Comparison of ENCODE assay signal across 9 mouse cellular contexts in the genomic region with DNA sequence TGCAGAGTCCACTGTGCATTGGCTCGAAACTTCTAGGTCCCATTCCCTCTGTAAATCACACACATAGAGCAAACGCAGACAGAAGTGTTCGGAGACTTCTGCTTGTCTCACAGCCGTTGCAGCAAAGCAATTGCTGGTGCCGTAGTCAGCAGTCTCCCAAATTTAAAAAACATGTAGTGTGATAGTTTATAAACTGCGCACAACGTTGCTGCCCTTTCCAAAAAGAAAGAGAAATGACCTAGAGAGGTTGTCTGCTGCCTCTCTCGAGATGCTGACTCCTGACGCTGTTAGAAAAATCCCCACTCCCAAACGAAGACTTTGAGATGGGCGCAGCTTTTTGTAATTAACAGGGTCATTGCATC. TPM values are rescaled to one million over a fixed set of nuclear protein-coding genes. Genes with fewer than 3 reads are reported as not detected.
A peak's percentile ranks its signal among the peaks of the same experiment; 100 is the strongest.
DNase-seq lines count a peak whose midpoint lies in the region; ATAC-seq and TF ChIP-seq lines count a peak whose summit lies in the region.
"Had no signal": no experiment of that assay in that cellular context is flagged by ENCODE, and none has a peak within 500 bp of the region (broad histone marks: within the 10 kb centered on the region; RNA-seq: fewer than 3 reads in every experiment).

No protein-coding gene starts in this region.

- TF ChIP-seq POLR2A in brain, embryonic 14.5 days (IDR thresholded peaks at IDR 0.05; ENCODE audit: borderline replicate concordance, extremely low read depth, insufficient read depth, insufficient read length, poor library complexity, severe bottlenecking) = no peak

- H3K9ac ChIP-seq in heart, embryonic 16.5 days (ENCODE audit: low read length) = peak overlapping the region; percentile 32
- H3K9ac ChIP-seq in hindbrain, embryonic 11.5 days (ENCODE audit: low read depth, low read length) = no peak overlapping the region

- WGBS in heart, embryonic 16.5 days = 21% methylated on average over 11 of the region's 11 CpGs
- WGBS in hindbrain, embryonic 11.5 days = 36% methylated on average over 11 of the region's 11 CpGs
- 39% methylated on average over 11 of the region's 11 CpGs for WGBS in midbrain, embryonic 10.5 days

- TF ChIP-seq CTCF in brain, embryonic 14.5 days (IDR thresholded peaks at IDR 0.05; ENCODE audit: borderline replicate concordance, extremely low read depth, insufficient read depth, insufficient read length) = no peak

- H3K27me3 ChIP-seq in heart, embryonic 16.5 days (ENCODE audit: control insufficient read depth, insufficient read depth, low read length) = peaks cover 7% of the 10 kb centered on the region
- peaks cover 5% of the 10 kb centered on the region for H3K27me3 ChIP-seq in hindbrain, embryonic 11.5 days (ENCODE audit: control insufficient read depth, insufficient read depth, low read length)
- H3K27me3 ChIP-seq in midbrain, embryonic 10.5 days (ENCODE audit: low read depth, poor library complexity, severe bottlenecking) = peaks cover 46% of the 10 kb centered on the region

- H3K9me3 ChIP-seq in heart, embryonic 16.5 days (replicated peaks; ENCODE audit: control insufficient read depth, low read length) = no peaks in the 10 kb centered on the region
- no peaks in the 10 kb centered on the region for H3K9me3 ChIP-seq in hindbrain, embryonic 11.5 days (ENCODE audit: control insufficient read depth, low read length)
- H3K9me3 ChIP-seq in midbrain, embryonic 10.5 days (replicated peaks) = no peaks in the 10 kb centered on the region
- H3K9me3 ChIP-seq: G1E had no signal

- no peaks in the 10 kb centered on the region for H3K36me3 ChIP-seq in heart, embryonic 16.5 days (ENCODE audit: control insufficient read depth, insufficient read depth)
- no peaks in the 10 kb centered on the region for H3K36me3 ChIP-seq in hindbrain, embryonic 11.5 days (ENCODE audit: control insufficient read depth, insufficient read depth, low read length)
- H3K36me3 ChIP-seq in midbrain, embryonic 10.5 days = no peaks in the 10 kb centered on the region
- H3K36me3 ChIP-seq: G1E had no signal

- peaks cover 11% of the 10 kb centered on the region for H3K4me1 ChIP-seq in heart, embryonic 16.5 days (ENCODE audit: control insufficient read depth, insufficient read depth, low read length)
- H3K4me1 ChIP-seq in hindbrain, embryonic 11.5 days (replicated peaks; ENCODE audit: control insufficient read depth, insufficient read depth, low read length) = no peaks in the 10 kb centered on the region; the same call in 1 of the 2 replicates
- H3K4me1 ChIP-seq in midbrain, embryonic 10.5 days = peaks cover 16% of the 10 kb centered on the region

- DNase-seq in heart, postnatal 4 days = no peak
- DNase-seq in brain, embryonic 14.5 days (ENCODE audit: low read depth) = peak; percentile 8
- peak; percentile 21 for DNase-seq in hindbrain, embryonic 11.5 days (ENCODE audit: low spot score)
- no peak for DNase-seq in midbrain, embryonic 10.5 days (ENCODE audit: low spot score)

- ATAC-seq in heart, embryonic 16.5 days (replicated peaks; ENCODE audit: extremely low read depth, insufficient read depth, low FRiP score) = no peak
- no peak for ATAC-seq in hindbrain, embryonic 11.5 days (ENCODE audit: low FRiP score)
- no peak for ATAC-seq in megakaryocyte progenitor cell, adult 5-6 weeks (replicated peaks; ENCODE audit: poor library complexity)
- no peak for ATAC-seq in inflammation-experienced regulatory T-cells, adult 6 months
- ATAC-seq in cerebellum, adult (ENCODE audit: insufficient number of reproducible peaks, low FRiP score, low TSS enrichment) = no peak

- peak overlapping the region; percentile 60 for H3K4me3 ChIP-seq in heart, embryonic 16.5 days (ENCODE audit: low read length)
- peak overlapping the region; percentile 32 for H3K4me3 ChIP-seq in hindbrain, embryonic 11.5 days (ENCODE audit: low read depth, low read length)
- peak overlapping the region; percentile 65 for H3K4me3 ChIP-seq in midbrain, embryonic 10.5 days

- peak overlapping the region; percentile 87 for H3K4me2 ChIP-seq in heart, embryonic 16.5 days (ENCODE audit: low read depth, low read length)
- peak overlapping the region; percentile 64 for H3K4me2 ChIP-seq in hindbrain, embryonic 11.5 days (replicated peaks; ENCODE audit: low read depth, low read length)

- H3K27ac ChIP-seq in heart, embryonic 16.5 days (ENCODE audit: low read length) = peak overlapping the region; percentile 61
- H3K27ac ChIP-seq in hindbrain, embryonic 11.5 days (ENCODE audit: low read depth, low read length) = no peak overlapping the region
- peak overlapping the region; percentile 63; the same call in 1 of the 2 replicates for H3K27ac ChIP-seq in midbrain, embryonic 10.5 days (replicated peaks)

RNA-seq across cellular contexts. Expression of a gene that starts 0.6 kb away (rescaled TPM):
- 125 and 161 TPM in 2 replicates for polyA plus RNA-seq in heart, embryonic 16.5 days (2015; fragmentation: Nextera tagmentation; extraction: Ambion mirVana)
- total RNA-seq in heart, postnatal 4 days (2021) = 10 to 100 TPM; 57.0 to 69.2 TPM
- polyA plus RNA-seq in brain, embryonic 14.5 days (2012; rRNA removed) = 6.4 and 9.2 TPM in 2 replicates
- 11.9 and 15.7 TPM in 2 replicates for polyA plus RNA-seq in hindbrain, embryonic 11.5 days (2014; fragmentation: Nextera tagmentation; extraction: Ambion mirVana)
- polyA plus RNA-seq in midbrain, embryonic 10.5 days (2016; fragmentation: Nextera tagmentation; extraction: Ambion mirVana) = 11.4 and 13.9 TPM in 2 replicates
- not detected in 2 replicates for total RNA-seq in megakaryocyte progenitor cell, adult 5-6 weeks (2015)
- total RNA-seq in megakaryocyte progenitor cell, adult 5-6 weeks (2017) = not detected in 2 replicates
- not detected for polyA plus RNA-seq in inflammation-experienced regulatory T-cells, adult 6 months (2017; shearing (Covaris generic))
- polyA plus RNA-seq: G1E had no signal

Comparison
In these comparisons a context has a peak if more than half of its experiments do, and no peak if none do; other contexts are left out.
1. DNase-seq: peak in brain, embryonic 14.5 days (single experiment) and hindbrain, embryonic 11.5 days (single experiment); none in heart, postnatal 4 days (single experiment) and midbrain, embryonic 10.5 days (single experiment).
2. Peak in every context shown above with its lines, with median percentiles within 50 percentile points of each other: H3K4me3 ChIP-seq.